Mouse (Mus musculus) spleen, adult 2 months (tissue): Measurements from ENCODE around the gene Olfr68.

ENCODE experiments used
- CTCF ChIP-seq: fragments of 200-500 bp; IDR thresholded peaks from 2 replicates; pipeline ENCODE4 v1.5.1; 2011; ENCODE audit warnings: mild to moderate bottlenecking, inconsistent platforms; ENCODE audit not compliant: insufficient read depth, insufficient read length, insufficient replicate concordance; ENCODE audit errors: extremely low read depth
- POLR2A ChIP-seq: fragments of 200-500 bp; IDR thresholded peaks from 2 replicates; pipeline ENCODE4 v1.6.1; 2011; ENCODE audit warnings: low read depth, low read length, inconsistent platforms

- TF ChIP-seq CTCF: no peak
- no peak for TF ChIP-seq POLR2A
Observed at GRCm38 (mm10) chr7:103779598-103779997, at the start of gene Olfr68.
